Mouse (Mus musculus): ENCODE measurements at regions not wholly inside any gene's neighbourhood (a gene's known extent, or its start where the extent isn't known, plus 50 kb on each side); places are given as distances from the start of the nearest gene placed in this dataset.

- 66% methylated on average over 1 of the region's 1 CpGs for WGBS
- Histone ChIP-seq H3K9ac (ENCODE audit: low read length) (no peak overlapping the region), H3K36me3 (ENCODE audit: control insufficient read depth, insufficient read depth, low read length) (no peaks in the 10 kb centered on the region), H3K27me3 (replicated peaks; ENCODE audit: control insufficient read depth, insufficient read depth, low read length) (no peaks in the 10 kb centered on the region), H3K4me3 (ENCODE audit: low read depth, low read length) (no peak overlapping the region), H3K27ac (ENCODE audit: low read depth) (no peak overlapping the region), H3K9me3 (ENCODE audit: control insufficient read depth, low read length) (no peaks in the 10 kb centered on the region), H3K4me1 (replicated peaks; ENCODE audit: control insufficient read depth, insufficient read depth, low read length) (no peaks in the 10 kb centered on the region), H3K4me2 (ENCODE audit: low read length) (no peak overlapping the region)
- no peak for ATAC-seq (replicated peaks; ENCODE audit: low FRiP score, low TSS enrichment, low read depth)
- DNase-seq (ENCODE audit: low spot score): no peak
These were observed 106.3 kb upstream of the Fmo9 start for GRCm38 (mm10) chr1:166787945-166788344.

- Histone ChIP-seq H3K9ac (ENCODE audit: low read length) (no peak overlapping the region), H3K27ac (ENCODE audit: low read depth) (no peak overlapping the region), H3K9me3 (ENCODE audit: control insufficient read depth, low read length) (no peaks in the 10 kb centered on the region), H3K4me2 (ENCODE audit: low read length) (no peak overlapping the region), H3K27me3 (replicated peaks; ENCODE audit: control insufficient read depth, insufficient read depth, low read length) (no peaks in the 10 kb centered on the region), H3K4me3 (ENCODE audit: low read depth, low read length) (no peak overlapping the region), H3K4me1 (replicated peaks; ENCODE audit: control insufficient read depth, insufficient read depth, low read length) (no peaks in the 10 kb centered on the region), H3K36me3 (ENCODE audit: control insufficient read depth, insufficient read depth, low read length) (no peaks in the 10 kb centered on the region)
- 69% methylated on average over 1 of the region's 1 CpGs for WGBS
- DNase-seq (ENCODE audit: low spot score) (no peak), ATAC-seq (replicated peaks; ENCODE audit: low FRiP score, low TSS enrichment, low read depth) (no peak)
These were observed 107.3 kb upstream of the Fmo9 start for GRCm38 (mm10) chr1:166788824-166789399.

- Histone ChIP-seq H3K4me1 (replicated peaks; ENCODE audit: control insufficient read depth, insufficient read depth, low read length) (no peaks in the 10 kb centered on the region), H3K9ac (ENCODE audit: low read length) (no peak overlapping the region), H3K27me3 (replicated peaks; ENCODE audit: control insufficient read depth, insufficient read depth, low read length) (no peaks in the 10 kb centered on the region), H3K9me3 (ENCODE audit: control insufficient read depth, low read length) (no peaks in the 10 kb centered on the region), H3K4me3 (ENCODE audit: low read depth, low read length) (no peak overlapping the region), H3K4me2 (ENCODE audit: low read length) (no peak overlapping the region), H3K27ac (ENCODE audit: low read depth) (no peak overlapping the region), H3K36me3 (ENCODE audit: control insufficient read depth, insufficient read depth, low read length) (no peaks in the 10 kb centered on the region)
- DNase-seq (ENCODE audit: low spot score): no peak
- no peak for ATAC-seq (replicated peaks; ENCODE audit: low FRiP score, low TSS enrichment, low read depth)
- 81% methylated on average over 6 of the region's 6 CpGs for WGBS
These were observed 111.5 kb upstream of the Fmo9 start for GRCm38 (mm10) chr1:166793052-166793716.

GRCm38 (mm10) chr1:166793717-166794081, 112.1 kb upstream of the Fmo9 start:
- Histone ChIP-seq H3K27ac (ENCODE audit: low read depth) (no peak overlapping the region), H3K36me3 (ENCODE audit: control insufficient read depth, insufficient read depth, low read length) (no peaks in the 10 kb centered on the region), H3K27me3 (replicated peaks; ENCODE audit: control insufficient read depth, insufficient read depth, low read length) (no peaks in the 10 kb centered on the region), H3K4me3 (ENCODE audit: low read depth, low read length) (no peak overlapping the region), H3K9me3 (ENCODE audit: control insufficient read depth, low read length) (no peaks in the 10 kb centered on the region), H3K4me2 (ENCODE audit: low read length) (no peak overlapping the region), H3K4me1 (replicated peaks; ENCODE audit: control insufficient read depth, insufficient read depth, low read length) (no peaks in the 10 kb centered on the region), H3K9ac (ENCODE audit: low read length) (no peak overlapping the region)
- ATAC-seq (replicated peaks; ENCODE audit: low FRiP score, low TSS enrichment, low read depth) (no peak), DNase-seq (ENCODE audit: low spot score) (no peak)
- 63% methylated on average over 1 of the region's 1 CpGs for WGBS

- H3K4me2 ChIP-seq (ENCODE audit: low read length): no peak overlapping the region
- ATAC-seq (replicated peaks; ENCODE audit: low FRiP score, low TSS enrichment, low read depth): no peak
- H3K27me3 ChIP-seq (replicated peaks; ENCODE audit: control insufficient read depth, insufficient read depth, low read length): no peaks in the 10 kb centered on the region
- no peak overlapping the region for H3K4me3 ChIP-seq (ENCODE audit: low read depth, low read length)
- no peaks in the 10 kb centered on the region for H3K4me1 ChIP-seq (replicated peaks; ENCODE audit: control insufficient read depth, insufficient read depth, low read length)
- no peak overlapping the region for H3K9ac ChIP-seq (ENCODE audit: low read length)
- DNase-seq (ENCODE audit: low spot score): no peak
- H3K36me3 ChIP-seq (ENCODE audit: control insufficient read depth, insufficient read depth, low read length): no peaks in the 10 kb centered on the region
- H3K27ac ChIP-seq (ENCODE audit: low read depth): no peak overlapping the region
- H3K9me3 ChIP-seq (ENCODE audit: control insufficient read depth, low read length): no peaks in the 10 kb centered on the region
- WGBS: 57% methylated on average over 14 of the region's 14 CpGs
These were observed 113.1 kb upstream of the Fmo9 start for GRCm38 (mm10) chr1:166794622-166795244.

- ATAC-seq (replicated peaks; ENCODE audit: low FRiP score, low TSS enrichment, low read depth) (no peak), DNase-seq (ENCODE audit: low spot score) (no peak)
- no peak overlapping the region for H3K4me3 ChIP-seq (ENCODE audit: low read depth, low read length)
- no peaks in the 10 kb centered on the region for H3K4me1 ChIP-seq (replicated peaks; ENCODE audit: control insufficient read depth, insufficient read depth, low read length)
- no peaks in the 10 kb centered on the region for H3K36me3 ChIP-seq (ENCODE audit: control insufficient read depth, insufficient read depth, low read length)
- H3K4me2 ChIP-seq (ENCODE audit: low read length): no peak overlapping the region
- H3K9me3 ChIP-seq (ENCODE audit: control insufficient read depth, low read length): no peaks in the 10 kb centered on the region
- no peak overlapping the region for H3K9ac ChIP-seq (ENCODE audit: low read length)
- H3K27me3 ChIP-seq (replicated peaks; ENCODE audit: control insufficient read depth, insufficient read depth, low read length): no peaks in the 10 kb centered on the region
- H3K27ac ChIP-seq (ENCODE audit: low read depth): no peak overlapping the region
- WGBS: 82% methylated on average over 4 of the region's 4 CpGs
These were observed 114.0 kb upstream of the Fmo9 start for GRCm38 (mm10) chr1:166795613-166796012.

- H3K4me2 ChIP-seq (ENCODE audit: low read length): no peak overlapping the region
- H3K27ac ChIP-seq (ENCODE audit: low read depth): no peak overlapping the region
- WGBS: 49% methylated on average over 6 of the region's 6 CpGs
- DNase-seq (ENCODE audit: low spot score) (no peak), ATAC-seq (replicated peaks; ENCODE audit: low FRiP score, low TSS enrichment, low read depth) (no peak)
- H3K9me3 ChIP-seq (ENCODE audit: control insufficient read depth, low read length): no peaks in the 10 kb centered on the region
- no peak overlapping the region for H3K4me3 ChIP-seq (ENCODE audit: low read depth, low read length)
- no peaks in the 10 kb centered on the region for H3K4me1 ChIP-seq (replicated peaks; ENCODE audit: control insufficient read depth, insufficient read depth, low read length)
- no peak overlapping the region for H3K9ac ChIP-seq (ENCODE audit: low read length)
- H3K36me3 ChIP-seq (ENCODE audit: control insufficient read depth, insufficient read depth, low read length): no peaks in the 10 kb centered on the region
- no peaks in the 10 kb centered on the region for H3K27me3 ChIP-seq (replicated peaks; ENCODE audit: control insufficient read depth, insufficient read depth, low read length)
These were observed 114.8 kb upstream of the Fmo9 start for GRCm38 (mm10) chr1:166796362-166796925.

GRCm38 (mm10) chr1:166796931-166797330, 115.3 kb upstream of the Fmo9 start:
- H3K36me3 ChIP-seq (ENCODE audit: control insufficient read depth, insufficient read depth, low read length): no peaks in the 10 kb centered on the region
- H3K4me3 ChIP-seq (ENCODE audit: low read depth, low read length): no peak overlapping the region
- no peaks in the 10 kb centered on the region for H3K9me3 ChIP-seq (ENCODE audit: control insufficient read depth, low read length)
- no peak overlapping the region for H3K9ac ChIP-seq (ENCODE audit: low read length)
- 72% methylated on average over 4 of the region's 4 CpGs for WGBS
- no peak for DNase-seq (ENCODE audit: low spot score)
- ATAC-seq (replicated peaks; ENCODE audit: low FRiP score, low TSS enrichment, low read depth): no peak
- H3K4me2 ChIP-seq (ENCODE audit: low read length): no peak overlapping the region
- no peaks in the 10 kb centered on the region for H3K4me1 ChIP-seq (replicated peaks; ENCODE audit: control insufficient read depth, insufficient read depth, low read length)
- H3K27me3 ChIP-seq (replicated peaks; ENCODE audit: control insufficient read depth, insufficient read depth, low read length): no peaks in the 10 kb centered on the region
- no peak overlapping the region for H3K27ac ChIP-seq (ENCODE audit: low read depth)

Measured in intestine, embryonic 14.5 days (tissue).